Mouse (Mus musculus) midbrain, embryonic 12.5 days (tissue): ENCODE data around the gene Jmjd7. TPM values are rescaled to one million over a fixed set of nuclear protein-coding genes. Genes with fewer than 3 reads are reported as not detected.

ENCODE experiments used
- ATAC-seq: fragments of 200-750 bp; cut with Nextera tagmentation; 2 replicates; pipeline ENCODE4 v1.8.0; 2017; ENCODE audit warnings: low read depth, moderate TSS enrichment, moderate library complexity; ENCODE audit not compliant: low FRiP score
- H3K27ac ChIP-seq: fragments of 300-500 bp; sonication (generic); replicated peaks from 2 replicates; pipeline ENCODE4 v1.5.1; 2016; ENCODE audit warnings: mild to moderate bottlenecking
- H3K27me3 ChIP-seq: fragments of 300-500 bp; sonication (generic); 2 replicates; pipeline ENCODE4 v1.6.1; 2016; ENCODE audit warnings: mild to moderate bottlenecking
- H3K36me3 ChIP-seq: fragments of 300-500 bp; sonication (generic); 2 replicates; pipeline ENCODE4 v1.6.1; 2016
- H3K4me1 ChIP-seq: fragments of 300-500 bp; sonication (generic); 2 replicates; pipeline ENCODE4 v1.6.1; 2016
- H3K4me2 ChIP-seq: fragments of 300-500 bp; sonication (generic); replicated peaks from 2 replicates; pipeline ENCODE4 v1.6.1; 2016; ENCODE audit warnings: mild to moderate bottlenecking, moderate library complexity
- H3K4me3 ChIP-seq: fragments of 300-500 bp; sonication (generic); 2 replicates; pipeline ENCODE4 v1.5.1; 2016; ENCODE audit warnings: mild to moderate bottlenecking
- H3K9ac ChIP-seq: fragments of 300-500 bp; sonication (generic); replicated peaks from 2 replicates; pipeline ENCODE4 v1.6.1; 2016; ENCODE audit warnings: mild to moderate bottlenecking, moderate library complexity
- H3K9me3 ChIP-seq: fragments of 300-500 bp; sonication (generic); 2 replicates; pipeline ENCODE4 v1.6.1; 2016; ENCODE audit warnings: mild to moderate bottlenecking
- WGBS: fragments of 180-500 bp; shearing (Covaris S2); methylation state at CpG from one replicate; pipeline ENCODE4 v1.1.7; 2016; 5-methylcytosine and 5-hydroxymethylcytosine counted together
- polyA plus RNA-seq: library from polyadenylated mRNA; unstranded; fragments of >200 nt; fragmentation: Nextera tagmentation; extraction: Ambion mirVana; gene quantifications from 2 replicates; pipeline ENCODE4 v1.2.1, GENCODE M21; 2016

The Jmjd7 gene
- polyA plus RNA-seq, 1 experiment from 2014 or later, result 20.8 TPM

- no peak overlapping the region for H3K27ac ChIP-seq
- no peak overlapping the region for H3K4me3 ChIP-seq
- no peaks in the 10 kb centered on the region for H3K27me3 ChIP-seq
- no peak overlapping the region for H3K4me2 ChIP-seq
- no peaks in the 10 kb centered on the region for H3K4me1 ChIP-seq
- ATAC-seq, result no peak
- no peaks in the 10 kb centered on the region for H3K9me3 ChIP-seq
- H3K36me3 ChIP-seq, result peaks cover 43% of the 10 kb centered on the region
- 93% methylated on average over 2 of the region's 2 CpGs for WGBS
- H3K9ac ChIP-seq, result no peak overlapping the region
These were observed 13.3 kb upstream of the Jmjd7 start for GRCm38 (mm10) chr2:120013831-120014486.

DNA sequence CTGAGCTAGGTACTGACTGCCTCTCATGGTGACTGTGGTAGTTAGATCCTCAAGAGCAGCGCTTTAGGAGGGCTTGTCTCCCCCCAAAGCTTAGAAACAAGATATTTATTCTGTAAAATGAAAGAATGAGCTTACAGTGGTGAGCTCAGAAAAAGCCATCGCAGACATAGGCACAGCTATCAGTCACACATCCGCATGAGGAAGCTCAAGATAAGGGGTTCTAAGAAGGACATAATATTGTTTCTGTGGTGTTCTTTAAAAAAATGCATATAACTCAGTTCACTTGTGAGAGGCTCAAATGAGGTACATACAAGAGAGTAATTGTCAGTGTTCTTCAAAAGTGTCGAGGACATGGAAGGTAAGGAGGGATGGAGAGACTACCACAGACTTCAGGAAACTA is 11.4 kb upstream of the Jmjd7 start:
- WGBS, result 94% methylated on average over 4 of the region's 4 CpGs
- Histone ChIP-seq H3K9me3 (no peaks in the 10 kb centered on the region), H3K9ac (no peak overlapping the region), H3K4me1 (no peaks in the 10 kb centered on the region), H3K36me3 (peaks cover 58% of the 10 kb centered on the region), H3K4me2 (no peak overlapping the region), H3K27me3 (no peaks in the 10 kb centered on the region), H3K4me3 (no peak overlapping the region), H3K27ac (no peak overlapping the region)
- ATAC-seq, result no peak

DNA sequence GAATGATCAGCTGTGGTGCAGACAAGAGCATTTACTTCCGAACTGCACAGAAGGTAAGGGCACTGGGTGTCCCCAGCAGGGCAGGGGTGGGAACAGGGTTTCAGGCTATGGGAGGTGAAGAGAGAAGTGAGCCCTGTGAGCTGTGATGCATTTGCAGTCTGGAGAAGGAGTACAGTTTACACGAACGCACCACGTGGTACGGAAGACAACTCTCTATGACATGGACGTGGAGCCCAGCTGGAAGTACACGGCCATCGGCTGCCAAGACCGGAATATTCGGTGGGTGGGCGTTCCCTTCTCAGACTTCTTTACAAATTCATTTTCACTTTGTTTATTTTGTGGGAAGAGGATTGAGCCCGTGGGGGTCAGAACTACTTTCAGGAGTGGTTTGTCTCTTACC is 9.7 kb upstream of the Jmjd7 start:
- no peak for ATAC-seq
- Histone ChIP-seq H3K9ac (no peak overlapping the region), H3K9me3 (no peaks in the 10 kb centered on the region), H3K27me3 (no peaks in the 10 kb centered on the region), H3K27ac (no peak overlapping the region), H3K4me2 (no peak overlapping the region), H3K4me1 (no peaks in the 10 kb centered on the region), H3K36me3 (peaks cover 74% of the 10 kb centered on the region), H3K4me3 (no peak overlapping the region)
- 90% methylated on average over 12 of the region's 12 CpGs for WGBS

GRCm38 (mm10) chr2:120024337-120024736 is 2.9 kb upstream of the Jmjd7 start:
- Histone ChIP-seq H3K4me3 (no peak overlapping the region), H3K4me2 (no peak overlapping the region), H3K27me3 (no peaks in the 10 kb centered on the region), H3K9me3 (no peaks in the 10 kb centered on the region), H3K4me1 (peaks cover 12% of the 10 kb centered on the region), H3K36me3 (peaks cover 60% of the 10 kb centered on the region), H3K9ac (no peak overlapping the region), H3K27ac (no peak overlapping the region)
- no peak for ATAC-seq
- 92% methylated on average over 5 of the region's 5 CpGs for WGBS

GRCm38 (mm10) chr2:120027950-120028331 is 658 bp downstream of the Jmjd7 start:
- Histone ChIP-seq H3K4me3 (peak overlapping the region; percentile 86), H3K27me3 (no peaks in the 10 kb centered on the region), H3K36me3 (peaks cover 53% of the 10 kb centered on the region), H3K4me1 (peaks cover 12% of the 10 kb centered on the region), H3K27ac (peak overlapping the region; percentile 79), H3K4me2 (peak overlapping the region; percentile 58), H3K9ac (peak overlapping the region; percentile 84), H3K9me3 (no peaks in the 10 kb centered on the region)
- 0 out of 2 replicates have a peak, but pooled peaks have one; percentile 31 for ATAC-seq
- WGBS, result 48% methylated on average over 3 of the region's 3 CpGs

- H3K4me1 ChIP-seq, result peaks cover 12% of the 10 kb centered on the region
- no peak overlapping the region for H3K4me2 ChIP-seq
- no peak overlapping the region for H3K27ac ChIP-seq
- no peak for ATAC-seq
- H3K9ac ChIP-seq, result no peak overlapping the region
- no peak overlapping the region for H3K4me3 ChIP-seq
- H3K36me3 ChIP-seq, result peaks cover 44% of the 10 kb centered on the region
- no peaks in the 10 kb centered on the region for H3K27me3 ChIP-seq
- H3K9me3 ChIP-seq, result no peaks in the 10 kb centered on the region
- WGBS, result 95% methylated on average over 8 of the region's 8 CpGs
These were observed 3.1 kb downstream of the Jmjd7 start for GRCm38 (mm10) chr2:120030380-120030779.

DNA sequence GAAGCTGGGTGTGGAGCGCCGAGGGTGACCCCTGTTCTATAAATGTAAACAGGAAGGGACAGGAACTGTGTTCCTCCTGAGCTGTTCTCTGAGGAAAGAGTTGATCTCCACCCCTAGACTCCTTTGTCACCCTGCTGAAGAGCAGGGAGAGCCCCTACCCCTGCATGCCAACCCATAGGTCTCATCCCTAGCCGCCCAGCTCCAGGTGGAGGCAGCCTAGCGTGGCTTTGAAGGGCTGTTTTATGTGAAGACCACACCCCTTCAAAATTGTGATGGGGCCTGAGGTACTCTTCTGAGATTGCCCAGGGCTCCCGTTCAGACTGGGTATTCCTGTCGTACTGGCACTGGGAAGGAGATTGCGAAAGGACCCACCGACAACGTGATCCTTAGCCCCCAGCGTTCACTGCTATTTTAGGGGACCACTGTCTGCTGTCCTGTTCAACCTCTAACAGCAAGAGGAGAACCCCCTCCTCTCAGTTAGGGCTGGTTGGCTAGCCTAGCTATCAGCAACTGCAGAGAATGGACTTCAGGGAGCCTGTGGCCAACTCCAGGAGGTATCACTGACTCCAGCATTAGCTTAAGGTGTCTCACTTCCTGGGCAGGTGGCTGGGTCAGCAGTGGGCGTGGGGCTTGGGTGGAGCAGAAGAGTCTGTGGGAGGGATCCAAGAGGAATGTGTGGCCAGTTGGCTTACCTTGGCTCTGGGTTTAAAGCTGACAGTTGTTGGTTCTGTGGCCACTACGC is 5.6 kb downstream of the Jmjd7 start, which contains the start of gene Pla2g4b:
Pla2g4b (plus strand) TSS at position 692 of the 742 bp plus-strand sequence.
- ATAC-seq, result no peak
- H3K9ac ChIP-seq, result no peak within 1 kb of the TSS
- no peak within 1 kb of the TSS for H3K27ac ChIP-seq
- 92% methylated on average over 12 of the region's 12 CpGs for WGBS
- H3K4me2 ChIP-seq, result no peak within 1 kb of the TSS
- H3K36me3 ChIP-seq, result peaks cover 67% of the 10 kb centered on the region
- H3K4me3 ChIP-seq, result no peak within 1 kb of the TSS
- no peaks in the 10 kb centered on the region for H3K27me3 ChIP-seq
- H3K4me1 ChIP-seq, result peaks cover 7% of the 10 kb centered on the region
- no peaks in the 10 kb centered on the region for H3K9me3 ChIP-seq

DNA sequence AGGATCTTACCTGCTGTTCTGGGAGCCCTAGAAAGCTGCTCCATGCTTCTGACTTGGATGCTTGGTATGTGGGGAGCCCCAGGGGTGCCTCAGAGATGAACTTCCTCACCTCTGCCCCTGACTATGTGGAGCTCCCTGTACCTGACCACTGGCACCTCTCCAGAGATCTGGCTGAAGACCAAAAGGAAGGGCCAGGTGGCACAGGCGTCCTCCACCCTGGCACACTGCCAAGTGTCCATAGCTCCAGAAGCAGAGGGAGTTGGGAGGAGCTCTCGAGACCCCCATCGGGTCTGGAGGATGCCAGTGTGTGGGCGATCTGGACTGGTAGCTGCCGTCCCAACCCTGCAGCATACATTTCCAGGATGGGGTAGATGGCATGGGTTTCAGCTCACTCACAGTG is 6.4 kb downstream of the Jmjd7 start:
- WGBS, result 87% methylated on average over 5 of the region's 5 CpGs
- no peak overlapping the region for H3K4me2 ChIP-seq
- no peak for ATAC-seq
- no peaks in the 10 kb centered on the region for H3K9me3 ChIP-seq
- no peak overlapping the region for H3K4me3 ChIP-seq
- H3K36me3 ChIP-seq, result peaks cover 75% of the 10 kb centered on the region
- no peaks in the 10 kb centered on the region for H3K27me3 ChIP-seq
- no peak overlapping the region for H3K9ac ChIP-seq
- H3K4me1 ChIP-seq, result no peaks in the 10 kb centered on the region
- H3K27ac ChIP-seq, result no peak overlapping the region

GRCm38 (mm10) chr2:120037744-120038143 is 10.5 kb downstream of the Jmjd7 start:
- no peaks in the 10 kb centered on the region for H3K27me3 ChIP-seq
- H3K27ac ChIP-seq, result no peak overlapping the region
- no peak overlapping the region for H3K9ac ChIP-seq
- H3K36me3 ChIP-seq, result peaks cover 88% of the 10 kb centered on the region
- ATAC-seq, result no peak
- H3K4me3 ChIP-seq, result no peak overlapping the region
- WGBS, result 94% methylated on average over 8 of the region's 9 CpGs
- no peaks in the 10 kb centered on the region for H3K4me1 ChIP-seq
- H3K9me3 ChIP-seq, result no peaks in the 10 kb centered on the region
- H3K4me2 ChIP-seq, result no peak overlapping the region

GRCm38 (mm10) chr2:120040991-120041390 is 13.7 kb downstream of the Jmjd7 start:
- Histone ChIP-seq H3K9me3 (no peaks in the 10 kb centered on the region), H3K4me1 (no peaks in the 10 kb centered on the region), H3K4me3 (no peak overlapping the region), H3K36me3 (peaks cover 67% of the 10 kb centered on the region), H3K27ac (no peak overlapping the region), H3K9ac (no peak overlapping the region), H3K4me2 (no peak overlapping the region), H3K27me3 (no peaks in the 10 kb centered on the region)
- 92% methylated on average over 5 of the region's 5 CpGs for WGBS
- no peak for ATAC-seq

DNA sequence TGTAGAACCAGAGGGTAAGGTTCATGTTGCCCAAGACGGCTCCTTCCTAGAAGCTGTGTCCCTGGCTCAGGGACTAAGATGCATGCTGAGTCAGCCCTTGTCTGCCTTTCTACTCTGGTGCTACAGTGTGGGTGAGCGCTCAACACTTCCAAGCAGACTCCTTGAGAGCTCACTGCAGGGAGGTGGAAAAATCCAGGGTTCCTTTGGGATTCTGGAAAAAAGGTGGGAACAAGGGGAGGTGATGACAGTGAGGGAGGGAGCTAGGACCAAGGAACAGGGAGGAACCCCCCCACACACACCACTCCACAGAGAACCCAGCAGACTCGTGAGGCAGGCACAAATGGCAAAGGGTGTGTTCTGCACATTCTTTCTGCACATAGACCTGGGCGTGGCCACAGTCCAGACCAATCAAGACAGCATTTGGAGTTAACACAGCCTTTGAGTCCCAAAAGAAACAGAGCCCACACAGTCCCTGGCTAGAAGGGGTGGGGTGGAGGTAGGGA is 16.9 kb downstream of the Jmjd7 start:
- Histone ChIP-seq H3K9me3 (no peaks in the 10 kb centered on the region), H3K9ac (no peak overlapping the region), H3K4me3 (no peak overlapping the region), H3K4me2 (no peak overlapping the region), H3K4me1 (no peaks in the 10 kb centered on the region; the same call in 1 of the 2 replicates), H3K27ac (no peak overlapping the region), H3K36me3 (peaks cover 36% of the 10 kb centered on the region), H3K27me3 (peaks cover 5% of the 10 kb centered on the region; the same call in 1 of the 2 replicates)
- 68% methylated on average over 4 of the region's 4 CpGs for WGBS
- ATAC-seq, result no peak

- 72% methylated on average over 3 of the region's 3 CpGs for WGBS
- no peak for ATAC-seq
- Histone ChIP-seq H3K4me1 (no peaks in the 10 kb centered on the region; the same call in 1 of the 2 replicates), H3K4me2 (no peak overlapping the region), H3K9me3 (no peaks in the 10 kb centered on the region), H3K9ac (no peak overlapping the region), H3K27ac (no peak overlapping the region), H3K4me3 (no peak overlapping the region), H3K36me3 (peaks cover 31% of the 10 kb centered on the region), H3K27me3 (peaks cover 5% of the 10 kb centered on the region; the same call in 1 of the 2 replicates)
These were observed 17.4 kb downstream of the Jmjd7 start for GRCm38 (mm10) chr2:120044676-120045075.
